Mouse (Mus musculus) neural tube, embryonic 13.5 days (tissue): Measurements from ENCODE around the gene Rab43. TPM values are rescaled to one million over a fixed set of nuclear protein-coding genes. Genes with fewer than 3 reads are reported as not detected.

Experiments used
- ATAC-seq: fragments of 200-750 bp; cut with Nextera tagmentation; 2 replicates; pipeline ENCODE4 v1.8.0; 2017; ENCODE audit warnings: low read depth, mild to moderate bottlenecking, moderate TSS enrichment, moderate library complexity
- H3K27ac ChIP-seq: fragments of 300-500 bp; sonication (generic); replicated peaks from 2 replicates; pipeline ENCODE4 v1.5.1; 2015; ENCODE audit warnings: moderate library complexity, mild to moderate bottlenecking, inconsistent platforms
- H3K27me3 ChIP-seq: fragments of 300-500 bp; sonication (generic); 2 replicates; pipeline ENCODE4 v1.6.1; 2015; ENCODE audit warnings: mild to moderate bottlenecking, inconsistent platforms
- H3K36me3 ChIP-seq: fragments of 300-500 bp; sonication (generic); 2 replicates; pipeline ENCODE4 v1.6.1; 2015; ENCODE audit warnings: mild to moderate bottlenecking, inconsistent platforms
- H3K4me1 ChIP-seq: fragments of 300-500 bp; sonication (generic); replicated peaks from 2 replicates; pipeline ENCODE4 v1.6.1; 2015; ENCODE audit warnings: inconsistent platforms
- H3K4me2 ChIP-seq: fragments of 300-500 bp; sonication (generic); 2 replicates; pipeline ENCODE4 v1.6.1; 2015; ENCODE audit warnings: inconsistent platforms, mild to moderate bottlenecking, moderate library complexity
- H3K4me3 ChIP-seq: fragments of 300-500 bp; sonication (generic); 2 replicates; pipeline ENCODE4 v1.5.1; 2015; ENCODE audit warnings: mild to moderate bottlenecking, inconsistent platforms
- H3K9ac ChIP-seq: fragments of 300-500 bp; sonication (generic); 2 replicates; pipeline ENCODE4 v1.6.1; 2015; ENCODE audit warnings: moderate library complexity, mild to moderate bottlenecking, inconsistent platforms
- H3K9me3 ChIP-seq: fragments of 300-500 bp; sonication (generic); 2 replicates; pipeline ENCODE4 v1.6.1; 2016; ENCODE audit warnings: inconsistent platforms
- WGBS: fragments of 180-500 bp; shearing (Covaris S2); methylation state at CpG from one replicate; pipeline ENCODE4 v1.1.7; 2015; 5-methylcytosine and 5-hydroxymethylcytosine counted together
- polyA plus RNA-seq: library from polyadenylated mRNA; unstranded; fragments of >200 nt; fragmentation: Nextera tagmentation; extraction: Ambion mirVana; gene quantifications from 2 replicates; pipeline ENCODE4 v1.2.1, GENCODE M21; 2015

The Rab43 gene
- polyA plus RNA-seq, 1 experiment from 2014 or later, result 8.8 TPM

- WGBS, result 72% methylated on average over 3 of the region's 3 CpGs
- H3K9me3 ChIP-seq, result no peaks in the 10 kb centered on the region; the same call in 1 of the 2 replicates
- H3K4me1 ChIP-seq, result no peaks in the 10 kb centered on the region
- H3K9ac ChIP-seq, result no peak overlapping the region
- no peak for ATAC-seq
- H3K4me3 ChIP-seq, result no peak overlapping the region
- H3K4me2 ChIP-seq, result no peak overlapping the region
- H3K36me3 ChIP-seq, result peaks cover 7% of the 10 kb centered on the region; the same call in 1 of the 2 replicates
- H3K27ac ChIP-seq, result no peak overlapping the region
- no peaks in the 10 kb centered on the region for H3K27me3 ChIP-seq
These were observed 52.1 kb downstream of the Rab43 start for GRCm38 (mm10) chr6:87759850-87760249.

GRCm38 (mm10) chr6:87759404-87759803 lies 52.6 kb downstream of the Rab43 start:
- Histone ChIP-seq H3K4me3 (no peak overlapping the region), H3K27me3 (no peaks in the 10 kb centered on the region), H3K4me2 (no peak overlapping the region), H3K27ac (no peak overlapping the region), H3K9ac (no peak overlapping the region), H3K4me1 (no peaks in the 10 kb centered on the region), H3K9me3 (no peaks in the 10 kb centered on the region; the same call in 1 of the 2 replicates), H3K36me3 (peaks cover 10% of the 10 kb centered on the region; the same call in 1 of the 2 replicates)
- no peak for ATAC-seq
- WGBS, result 73% methylated on average over 3 of the region's 3 CpGs

- Histone ChIP-seq H3K27ac (no peak overlapping the region), H3K4me3 (no peak overlapping the region), H3K4me2 (no peak overlapping the region), H3K36me3 (peaks cover 10% of the 10 kb centered on the region; the same call in 1 of the 2 replicates), H3K27me3 (no peaks in the 10 kb centered on the region), H3K9me3 (no peaks in the 10 kb centered on the region), H3K4me1 (no peaks in the 10 kb centered on the region), H3K9ac (no peak overlapping the region)
- no peak for ATAC-seq
- WGBS, result 89% methylated on average over 8 of the region's 8 CpGs
These were observed 55.1 kb downstream of the Rab43 start for GRCm38 (mm10) chr6:87756896-87757295.

GRCm38 (mm10) chr6:87755196-87755595 lies 56.8 kb downstream of the Rab43 start:
- Histone ChIP-seq H3K9ac (no peak overlapping the region), H3K9me3 (no peaks in the 10 kb centered on the region), H3K27me3 (no peaks in the 10 kb centered on the region), H3K4me1 (no peaks in the 10 kb centered on the region), H3K4me3 (no peak overlapping the region), H3K36me3 (peaks cover 10% of the 10 kb centered on the region; the same call in 1 of the 2 replicates), H3K4me2 (no peak overlapping the region), H3K27ac (no peak overlapping the region)
- 90% methylated on average over 4 of the region's 4 CpGs for WGBS
- ATAC-seq, result no peak

GRCm38 (mm10) chr6:87751574-87751973 lies 60.4 kb downstream of the Rab43 start:
- WGBS, result 94% methylated on average over 6 of the region's 6 CpGs
- Histone ChIP-seq H3K36me3 (peaks cover 10% of the 10 kb centered on the region; the same call in 1 of the 2 replicates), H3K27me3 (no peaks in the 10 kb centered on the region), H3K4me1 (no peaks in the 10 kb centered on the region), H3K4me2 (no peak overlapping the region), H3K9ac (no peak overlapping the region), H3K4me3 (no peak overlapping the region), H3K27ac (no peak overlapping the region), H3K9me3 (no peaks in the 10 kb centered on the region)
- ATAC-seq, result no peak

GRCm38 (mm10) chr6:87750184-87750910 lies 61.6 kb downstream of the Rab43 start:
- no peak overlapping the region for H3K27ac ChIP-seq
- no peak overlapping the region for H3K9ac ChIP-seq
- no peak for ATAC-seq
- WGBS, result 91% methylated on average over 8 of the region's 8 CpGs
- no peaks in the 10 kb centered on the region for H3K4me1 ChIP-seq
- no peaks in the 10 kb centered on the region for H3K27me3 ChIP-seq
- H3K4me2 ChIP-seq, result no peak overlapping the region
- H3K9me3 ChIP-seq, result no peaks in the 10 kb centered on the region
- H3K4me3 ChIP-seq, result no peak overlapping the region
- peaks cover 8% of the 10 kb centered on the region; the same call in 1 of the 2 replicates for H3K36me3 ChIP-seq

- WGBS, result 90% methylated on average over 6 of the region's 6 CpGs
- Histone ChIP-seq H3K9me3 (no peaks in the 10 kb centered on the region), H3K9ac (no peak overlapping the region), H3K4me2 (no peak overlapping the region), H3K36me3 (no peaks in the 10 kb centered on the region), H3K4me1 (no peaks in the 10 kb centered on the region), H3K27me3 (no peaks in the 10 kb centered on the region), H3K27ac (no peak overlapping the region), H3K4me3 (no peak overlapping the region)
- no peak for ATAC-seq
These were observed 63.4 kb downstream of the Rab43 start for GRCm38 (mm10) chr6:87748531-87748930.

GRCm38 (mm10) chr6:87748078-87748477 lies 63.9 kb downstream of the Rab43 start:
- Histone ChIP-seq H3K36me3 (no peaks in the 10 kb centered on the region), H3K4me2 (no peak overlapping the region), H3K27ac (no peak overlapping the region), H3K27me3 (no peaks in the 10 kb centered on the region), H3K9ac (no peak overlapping the region), H3K9me3 (no peaks in the 10 kb centered on the region), H3K4me1 (no peaks in the 10 kb centered on the region), H3K4me3 (no peak overlapping the region)
- no peak for ATAC-seq
- WGBS, result 91% methylated on average over 2 of the region's 2 CpGs

GRCm38 (mm10) chr6:87746849-87747248 lies 65.1 kb downstream of the Rab43 start:
- WGBS, result 85% methylated on average over 2 of the region's 2 CpGs
- H3K4me2 ChIP-seq, result no peak overlapping the region

GRCm38 (mm10) chr6:87746059-87746458 lies 65.9 kb downstream of the Rab43 start:
- Histone ChIP-seq H3K9me3 (no peaks in the 10 kb centered on the region), H3K4me2 (no peak overlapping the region), H3K9ac (no peak overlapping the region), H3K4me1 (no peaks in the 10 kb centered on the region), H3K27ac (no peak overlapping the region), H3K27me3 (no peaks in the 10 kb centered on the region), H3K4me3 (no peak overlapping the region), H3K36me3 (no peaks in the 10 kb centered on the region)
- WGBS, result 83% methylated on average over 3 of the region's 3 CpGs
- no peak for ATAC-seq

More at GRCm38 (mm10) chr6:87746849-87747248, 65.1 kb downstream of the Rab43 start:
- Histone ChIP-seq H3K4me3 (no peak overlapping the region), H3K4me1 (no peaks in the 10 kb centered on the region), H3K36me3 (no peaks in the 10 kb centered on the region), H3K27ac (no peak overlapping the region), H3K9me3 (no peaks in the 10 kb centered on the region), H3K9ac (no peak overlapping the region), H3K27me3 (no peaks in the 10 kb centered on the region)
- no peak for ATAC-seq

GRCm38 (mm10) chr6:87745301-87745700 lies 66.7 kb downstream of the Rab43 start:
- no peak for ATAC-seq
- no peaks in the 10 kb centered on the region for H3K27me3 ChIP-seq
- no peaks in the 10 kb centered on the region for H3K9me3 ChIP-seq
- H3K27ac ChIP-seq, result no peak overlapping the region
- 61% methylated on average over 1 of the region's 1 CpGs for WGBS
- no peak overlapping the region for H3K4me2 ChIP-seq
- H3K4me3 ChIP-seq, result no peak overlapping the region
- H3K9ac ChIP-seq, result no peak overlapping the region
- no peaks in the 10 kb centered on the region for H3K4me1 ChIP-seq
- H3K36me3 ChIP-seq, result no peaks in the 10 kb centered on the region

GRCm38 (mm10) chr6:87744632-87745031 lies 67.3 kb downstream of the Rab43 start:
- ATAC-seq, result no peak
- no peaks in the 10 kb centered on the region for H3K9me3 ChIP-seq

GRCm38 (mm10) chr6:87743281-87743680 lies 68.7 kb downstream of the Rab43 start:
- no peaks in the 10 kb centered on the region for H3K36me3 ChIP-seq
- WGBS, result 85% methylated on average over 5 of the region's 5 CpGs
- H3K4me1 ChIP-seq, result peaks cover 4% of the 10 kb centered on the region
- no peaks in the 10 kb centered on the region for H3K27me3 ChIP-seq
- no peak overlapping the region for H3K27ac ChIP-seq
- H3K4me3 ChIP-seq, result no peak overlapping the region
- no peak for ATAC-seq
- no peak overlapping the region for H3K9ac ChIP-seq
- no peaks in the 10 kb centered on the region for H3K9me3 ChIP-seq
- no peak overlapping the region for H3K4me2 ChIP-seq

More at GRCm38 (mm10) chr6:87744632-87745031, 67.3 kb downstream of the Rab43 start:
- Histone ChIP-seq H3K27ac (no peak overlapping the region), H3K9ac (no peak overlapping the region), H3K27me3 (no peaks in the 10 kb centered on the region), H3K4me1 (no peaks in the 10 kb centered on the region), H3K4me3 (no peak overlapping the region), H3K4me2 (no peak overlapping the region), H3K36me3 (no peaks in the 10 kb centered on the region)
- WGBS, result 93% methylated on average over 3 of the region's 3 CpGs
